Mouse (Mus musculus) small intestine, adult 2 months (tissue): ENCODE results near the gene Olfr485. TPM values are rescaled to one million over a fixed set of nuclear protein-coding genes. Genes with fewer than 3 reads are reported as not detected.

Experiments
- H3K27ac ChIP-seq: fragments of 200-500 bp; 2 replicates; pipeline ENCODE4 v1.5.1; 2012; ENCODE audit warnings: low read depth, low read length, control low read depth, inconsistent platforms; ENCODE audit not compliant: insufficient read depth
- H3K27me3 ChIP-seq: fragments of 200-500 bp; 2 replicates; pipeline ENCODE4 v1.6.1; 2012; ENCODE audit warnings: mild to moderate bottlenecking, moderate library complexity, low read length, inconsistent platforms; ENCODE audit not compliant: control insufficient read depth, insufficient read depth
- H3K36me3 ChIP-seq: fragments of 200-500 bp; 2 replicates; pipeline ENCODE4 v1.6.1; 2012; ENCODE audit warnings: mild to moderate bottlenecking, low read length, control low read depth, inconsistent platforms; ENCODE audit not compliant: control insufficient read depth, insufficient read depth
- H3K4me1 ChIP-seq: fragments of 200-500 bp; 2 replicates; pipeline ENCODE4 v1.6.1; 2012; ENCODE audit warnings: low read length, inconsistent platforms, mixed read lengths; ENCODE audit not compliant: control insufficient read depth, insufficient read depth, insufficient read length
- H3K4me3 ChIP-seq: fragments of 200-500 bp; 2 replicates; pipeline ENCODE4 v1.5.1; 2012; ENCODE audit warnings: low read depth, mild to moderate bottlenecking, control low read depth, inconsistent platforms, low read length, moderate library complexity
- CTCF ChIP-seq: fragments of 200-500 bp; IDR thresholded peaks from 2 replicates; pipeline ENCODE4 v1.5.1; 2012; ENCODE audit warnings: low read depth, mild to moderate bottlenecking, control low read depth, inconsistent platforms, low read length, moderate library complexity, mixed read lengths; ENCODE audit not compliant: insufficient replicate concordance, insufficient read length; ENCODE audit errors: extremely low read depth
- POLR2A ChIP-seq: fragments of 200-500 bp; IDR thresholded peaks from 2 replicates; pipeline ENCODE4 v1.6.1; 2012; ENCODE audit warnings: low read depth, mild to moderate bottlenecking, control low read depth, inconsistent platforms, low read length, moderate library complexity
- WGBS: fragments of 180-500 bp; shearing (Covaris S2); methylation state at CpG from one replicate; pipeline ENCODE4 v1.1.7; 2018; 5-methylcytosine and 5-hydroxymethylcytosine counted together
- polyA plus RNA-seq: library from polyadenylated mRNA; depleted of rRNA; stranded (reverse); fragments of >200 nt; gene quantifications from 2 replicates; pipeline ENCODE4 v1.2.3, GENCODE M21; 2012; rRNA removed

Gene Olfr485
- polyA plus RNA-seq, 1 experiment: not detected

DNA sequence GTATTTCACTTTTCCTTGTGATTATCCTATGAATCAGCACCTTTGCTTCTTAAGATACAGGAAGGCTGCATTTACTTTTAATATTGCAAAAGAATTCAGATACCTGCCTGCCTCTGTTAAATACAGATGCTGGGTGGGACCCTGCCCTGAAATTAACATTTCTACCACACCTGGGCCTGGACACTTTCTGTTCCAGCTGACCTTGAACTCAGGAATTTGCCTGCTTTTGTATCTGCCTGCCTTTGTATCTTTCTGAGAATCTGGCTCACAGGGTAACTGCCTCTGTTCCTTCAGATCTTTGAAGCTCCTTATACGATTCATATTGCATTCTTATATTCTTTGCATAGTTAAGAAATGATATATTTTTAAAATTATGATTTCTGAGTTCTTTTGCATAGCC, 38.3 kb downstream of the Olfr485 start:
- Histone ChIP-seq H3K27me3 (no peaks in the 10 kb centered on the region), H3K4me3 (no peak overlapping the region), H3K27ac (no peak overlapping the region), H3K4me1 (no peaks in the 10 kb centered on the region), H3K36me3 (no peaks in the 10 kb centered on the region)
- TF ChIP-seq CTCF (no peak), POLR2A (no peak)
- 45% methylated on average over 1 of the region's 1 CpGs for WGBS

- TF ChIP-seq CTCF: no peak
- no peak for TF ChIP-seq POLR2A
- Histone ChIP-seq H3K27me3 (no peaks in the 10 kb centered on the region), H3K36me3 (no peaks in the 10 kb centered on the region), H3K27ac (no peak overlapping the region), H3K4me1 (no peaks in the 10 kb centered on the region), H3K4me3 (no peak overlapping the region)
- WGBS: 17% methylated on average over 1 of the region's 1 CpGs
These were observed 39.0 kb downstream of the Olfr485 start for GRCm38 (mm10) chr7:108120681-108121080.

Other genes starting within 250 kb of the Olfr485 start
- gene Olfr473, start 229.4 kb downstream of the Olfr485 start, polyA plus RNA-seq: not detected in 2 replicates
- gene Olfr474, start 205.2 kb downstream of the Olfr485 start, polyA plus RNA-seq: not detected in 2 replicates
- not detected in 2 replicates for gene Olfr476, start 195.1 kb downstream of the Olfr485 start, polyA plus RNA-seq
- gene Olfr477, start 173.2 kb downstream of the Olfr485 start, polyA plus RNA-seq: not detected in 2 replicates
- not detected in 2 replicates for gene Olfr478, start 125.9 kb downstream of the Olfr485 start, polyA plus RNA-seq
- gene Olfr479, start 109.2 kb downstream of the Olfr485 start, polyA plus RNA-seq: not detected in 2 replicates
- gene Olfr480, start 92.5 kb downstream of the Olfr485 start, polyA plus RNA-seq: not detected in 2 replicates
- gene Olfr481, start 80.0 kb downstream of the Olfr485 start, polyA plus RNA-seq: not detected in 2 replicates
- not detected in 2 replicates for gene Olfr482, start 62.3 kb downstream of the Olfr485 start, polyA plus RNA-seq
- gene Olfr483, start 59.0 kb downstream of the Olfr485 start, polyA plus RNA-seq: not detected in 2 replicates
- gene Olfr484, start 32.4 kb downstream of the Olfr485 start, polyA plus RNA-seq: not detected in 2 replicates
- not detected in 2 replicates for gene Olfr486, start 12.9 kb upstream of the Olfr485 start, polyA plus RNA-seq
- not detected in 2 replicates for gene Olfr487, start 54.8 kb upstream of the Olfr485 start, polyA plus RNA-seq
- not detected in 2 replicates for gene Olfr488, start 98.5 kb upstream of the Olfr485 start, polyA plus RNA-seq
- gene Olfr490, start 129.1 kb upstream of the Olfr485 start, polyA plus RNA-seq: not detected in 2 replicates
- not detected in 2 replicates for gene Olfr491, start 153.6 kb upstream of the Olfr485 start, polyA plus RNA-seq
- not detected in 2 replicates for gene Olfr492, start 163.8 kb upstream of the Olfr485 start, polyA plus RNA-seq
- gene Olfr493, start 187.1 kb upstream of the Olfr485 start, polyA plus RNA-seq: not detected in 2 replicates
- not detected in 2 replicates for gene Olfr494, start 205.5 kb upstream of the Olfr485 start, polyA plus RNA-seq
- not detected in 2 replicates for gene Olfr495, start 233.3 kb upstream of the Olfr485 start, polyA plus RNA-seq